Mouse (Mus musculus) testis, adult 2 months (tissue): ENCODE results near the gene Ppp1r12b.

Source experiments
- CTCF ChIP-seq: fragments of 200-500 bp; IDR thresholded peaks from 2 replicates; pipeline ENCODE4 v1.5.1; 2012; ENCODE audit warnings: low read depth, mild to moderate bottlenecking, inconsistent platforms, low read length, moderate library complexity; ENCODE audit not compliant: control insufficient read depth, insufficient read depth, insufficient replicate concordance
- POLR2A ChIP-seq: fragments of 200-500 bp; IDR thresholded peaks from 2 replicates; pipeline ENCODE4 v1.6.1; 2012; ENCODE audit warnings: low read depth, mild to moderate bottlenecking, inconsistent platforms, low read length, moderate library complexity; ENCODE audit not compliant: control insufficient read depth

DNA sequence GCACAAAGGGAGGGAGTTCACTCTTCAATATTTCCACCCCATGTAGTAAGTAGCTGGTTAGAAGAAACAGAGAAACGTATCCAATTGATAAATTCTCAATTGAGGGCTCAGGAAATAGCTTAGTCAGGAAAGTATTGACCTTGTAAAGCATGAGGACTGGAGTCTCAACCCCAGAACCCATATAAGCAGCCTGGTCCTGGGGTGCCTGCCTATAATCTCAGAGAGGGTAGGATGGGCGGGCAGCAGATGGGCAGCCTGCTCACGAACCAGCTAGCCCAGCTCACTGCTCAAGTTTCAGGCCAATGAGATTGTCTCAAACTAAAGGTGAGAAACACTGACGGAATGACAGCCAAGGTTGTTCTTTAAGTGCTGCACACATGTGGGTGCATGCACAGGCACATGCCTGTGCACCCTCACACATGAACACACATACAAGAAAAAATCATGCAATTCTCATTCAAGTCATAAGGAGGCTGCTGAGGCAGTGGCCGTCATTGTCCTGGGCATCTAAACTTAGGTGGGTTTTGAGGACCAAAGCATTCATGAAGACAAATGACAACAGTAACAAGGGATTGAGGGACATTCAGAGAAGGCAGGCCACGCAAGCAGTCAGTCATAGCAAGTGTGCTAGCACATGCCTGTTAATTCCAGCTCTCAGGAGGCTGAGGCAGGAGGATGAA, 137.7 kb downstream of the Ppp1r12b start:
- TF ChIP-seq CTCF (no peak), POLR2A (no peak)
